Mouse (Mus musculus) liver, embryonic 16.5 days (tissue): ENCODE data around the gene Myo3b. TPM values are rescaled to one million over a fixed set of nuclear protein-coding genes. Genes with fewer than 3 reads are reported as not detected.

ENCODE experiments used
- ATAC-seq: fragments of 200-750 bp; cut with Nextera tagmentation; 2 replicates; pipeline ENCODE4 v1.8.0; 2017; ENCODE audit warnings: low read depth, mild to moderate bottlenecking, moderate number of reproducible peaks, moderate library complexity
- H3K27ac ChIP-seq: fragments of 300-500 bp; sonication (generic); 2 replicates; pipeline ENCODE4 v1.5.1; 2014; ENCODE audit warnings: mild to moderate bottlenecking, low read length
- H3K27me3 ChIP-seq: fragments of 300-500 bp; sonication (generic); 2 replicates; pipeline ENCODE4 v1.6.1; 2014; ENCODE audit warnings: low read depth, low read length, mixed read lengths; ENCODE audit not compliant: control insufficient read depth, insufficient read depth
- H3K36me3 ChIP-seq: fragments of 300-500 bp; sonication (generic); 2 replicates; pipeline ENCODE4 v1.6.1; 2014; ENCODE audit warnings: mild to moderate bottlenecking; ENCODE audit not compliant: control insufficient read depth, insufficient read depth
- H3K4me1 ChIP-seq: fragments of 300-500 bp; sonication (generic); 2 replicates; pipeline ENCODE4 v1.6.1; 2014; ENCODE audit warnings: low read depth, low read length, mixed read lengths; ENCODE audit not compliant: control insufficient read depth
- H3K4me2 ChIP-seq: fragments of 300-500 bp; sonication (generic); 2 replicates; pipeline ENCODE4 v1.6.1; 2014; ENCODE audit warnings: low read depth, low read length, mixed read lengths
- H3K4me3 ChIP-seq: fragments of 300-500 bp; sonication (generic); 2 replicates; pipeline ENCODE4 v1.5.1; 2014; ENCODE audit warnings: low read depth, mild to moderate bottlenecking, low read length
- H3K9ac ChIP-seq: fragments of 300-500 bp; sonication (generic); 2 replicates; pipeline ENCODE4 v1.6.1; 2014; ENCODE audit warnings: low read depth, low read length
- H3K9me3 ChIP-seq: fragments of 300-500 bp; sonication (generic); replicated peaks from 2 replicates; pipeline ENCODE4 v1.6.1; 2016; ENCODE audit warnings: low read length; ENCODE audit not compliant: control insufficient read depth
- WGBS: fragments of 180-500 bp; shearing (Covaris S2); extraction: QIAGEN DNeasy Blood & Tissue Kit; methylation state at CpG from one replicate; pipeline ENCODE4 v1.1.7; 2014; ENCODE audit not compliant: insufficient replicate concordance; 5-methylcytosine and 5-hydroxymethylcytosine counted together
- polyA plus RNA-seq: library from polyadenylated mRNA; unstranded; fragments of >200 nt; fragmentation: Nextera tagmentation; extraction: Ambion mirVana; gene quantifications from 2 replicates; pipeline ENCODE4 v1.2.1, GENCODE M21; 2015

Gene Myo3b
- polyA plus RNA-seq, 1 experiment from 2014 or later, result not detected

DNA sequence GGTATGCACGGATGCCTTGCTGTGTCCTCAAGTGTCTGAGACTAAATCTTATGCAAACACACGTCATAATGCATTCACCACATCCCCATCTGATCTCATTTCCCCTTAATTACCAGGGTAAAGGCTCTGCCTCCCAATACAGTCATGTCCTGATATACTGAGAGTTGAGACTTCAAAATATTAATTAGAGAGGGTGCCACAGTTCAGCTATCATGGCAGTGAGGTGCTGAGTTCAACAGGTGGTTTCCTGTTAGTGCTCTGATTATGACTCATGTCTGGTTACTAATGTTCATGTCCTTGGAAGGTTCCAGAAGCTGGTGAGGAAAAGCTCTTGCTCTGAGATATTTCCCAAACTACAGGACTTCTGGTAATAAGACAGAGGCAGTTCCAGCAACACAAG lies 52.3 kb downstream of the Myo3b start:
- peak overlapping the region; percentile 21; the same call in 1 of the 2 replicates for H3K27ac ChIP-seq
- H3K4me3 ChIP-seq, result no peak overlapping the region
- WGBS, result 28% methylated on average over 2 of the region's 2 CpGs
- no peaks in the 10 kb centered on the region for H3K27me3 ChIP-seq
- H3K36me3 ChIP-seq, result no peaks in the 10 kb centered on the region
- no peaks in the 10 kb centered on the region for H3K4me1 ChIP-seq
- H3K9me3 ChIP-seq, result no peaks in the 10 kb centered on the region
- no peak overlapping the region for H3K9ac ChIP-seq
- ATAC-seq, result no peak
- no peak overlapping the region for H3K4me2 ChIP-seq

DNA sequence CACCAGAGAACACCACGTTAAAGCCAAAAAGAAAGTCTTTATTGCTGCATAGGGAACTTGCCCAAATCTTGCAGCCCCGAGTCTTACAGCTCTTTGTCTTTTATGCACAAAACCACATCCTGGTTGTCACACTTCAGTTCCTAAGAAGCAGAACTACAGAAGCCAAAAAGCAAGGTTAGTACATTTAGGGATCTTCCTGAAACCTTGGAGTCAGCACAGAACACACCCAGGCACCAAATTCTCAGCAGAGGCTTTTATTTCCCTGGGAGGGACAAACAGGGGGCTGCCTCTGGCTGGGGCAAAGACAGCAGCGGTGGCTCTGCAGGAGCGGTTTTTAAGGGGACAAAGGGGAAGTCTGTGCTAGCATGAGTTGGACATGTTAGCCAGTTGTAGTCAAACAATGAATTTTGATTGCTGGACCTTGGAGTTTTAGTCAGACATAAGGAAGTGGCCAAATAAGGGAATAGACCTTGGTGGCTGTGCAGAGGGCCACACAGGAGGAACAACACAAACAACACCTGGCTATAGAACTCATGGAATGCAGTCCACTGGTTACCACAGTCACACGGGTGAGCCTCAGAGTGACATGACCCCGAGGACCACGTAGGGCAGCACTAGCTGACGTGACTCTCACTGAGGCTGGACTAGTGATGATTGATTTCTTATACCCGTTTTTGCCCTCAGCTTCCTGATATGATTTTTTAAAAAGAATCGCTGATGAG lies 53.0 kb downstream of the Myo3b start:
- H3K27ac ChIP-seq, result peak overlapping the region; percentile 21; the same call in 1 of the 2 replicates
- H3K27me3 ChIP-seq, result no peaks in the 10 kb centered on the region
- H3K36me3 ChIP-seq, result no peaks in the 10 kb centered on the region
- no peak overlapping the region for H3K4me3 ChIP-seq
- WGBS, result 16% methylated on average over 10 of the region's 10 CpGs
- H3K4me2 ChIP-seq, result peak overlapping the region; percentile 15; the same call in 1 of the 2 replicates
- H3K4me1 ChIP-seq, result no peaks in the 10 kb centered on the region
- no peak for ATAC-seq
- no peak overlapping the region for H3K9ac ChIP-seq
- no peaks in the 10 kb centered on the region for H3K9me3 ChIP-seq

DNA sequence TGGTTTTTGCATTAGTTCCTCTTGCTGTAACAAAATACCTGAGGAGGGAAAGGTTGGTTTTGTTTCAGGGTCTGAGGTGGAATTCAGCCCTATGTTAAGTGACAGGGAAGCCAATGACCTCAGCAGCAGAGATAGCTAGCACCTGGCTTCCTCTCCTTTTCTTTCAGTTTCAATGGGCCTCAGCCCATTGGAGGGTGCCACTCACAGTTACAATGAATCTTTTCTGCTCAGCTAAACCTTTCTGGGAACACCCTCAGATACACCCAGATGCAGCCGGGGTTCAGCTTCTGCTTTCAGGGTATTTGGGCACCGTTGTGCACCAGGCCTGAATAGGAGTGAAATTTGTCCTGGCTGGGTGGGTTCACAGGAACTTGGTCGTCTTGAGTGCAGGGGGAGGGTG lies 53.7 kb downstream of the Myo3b start:
- Histone ChIP-seq H3K27ac (no peak overlapping the region), H3K9ac (no peak overlapping the region), H3K4me1 (no peaks in the 10 kb centered on the region), H3K4me2 (no peak overlapping the region), H3K27me3 (no peaks in the 10 kb centered on the region), H3K4me3 (no peak overlapping the region), H3K9me3 (no peaks in the 10 kb centered on the region), H3K36me3 (no peaks in the 10 kb centered on the region)
- ATAC-seq, result no peak
- whole genome bisulfite sequencing, result 19% methylated on average over 3 of the region's 3 CpGs

DNA sequence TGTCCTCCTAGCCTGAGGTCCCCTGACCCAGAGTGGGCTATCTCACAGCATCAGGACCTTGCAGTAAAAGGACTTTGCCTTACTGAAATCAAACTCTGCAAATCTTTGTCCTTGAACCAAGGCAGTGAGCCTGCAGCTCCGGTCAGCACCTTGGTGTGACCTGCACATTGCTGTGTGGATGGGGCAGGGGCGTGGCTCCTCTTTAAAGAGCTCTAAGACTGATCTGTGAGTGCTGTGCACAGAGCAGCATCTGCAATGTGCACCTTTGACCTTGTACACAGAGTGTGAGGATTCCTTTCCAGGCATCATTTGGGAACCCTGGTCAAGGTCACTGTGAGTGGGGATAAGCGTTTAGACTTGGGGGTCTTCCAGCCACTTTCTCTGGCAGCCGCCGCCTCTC lies 55.5 kb downstream of the Myo3b start:
- Histone ChIP-seq H3K36me3 (no peaks in the 10 kb centered on the region), H3K4me1 (no peaks in the 10 kb centered on the region), H3K9ac (no peak overlapping the region), H3K4me3 (no peak overlapping the region), H3K27me3 (no peaks in the 10 kb centered on the region), H3K27ac (no peak overlapping the region), H3K9me3 (no peaks in the 10 kb centered on the region), H3K4me2 (no peak overlapping the region)
- ATAC-seq, result no peak
- 57% methylated on average over 5 of the region's 5 CpGs for WGBS

DNA sequence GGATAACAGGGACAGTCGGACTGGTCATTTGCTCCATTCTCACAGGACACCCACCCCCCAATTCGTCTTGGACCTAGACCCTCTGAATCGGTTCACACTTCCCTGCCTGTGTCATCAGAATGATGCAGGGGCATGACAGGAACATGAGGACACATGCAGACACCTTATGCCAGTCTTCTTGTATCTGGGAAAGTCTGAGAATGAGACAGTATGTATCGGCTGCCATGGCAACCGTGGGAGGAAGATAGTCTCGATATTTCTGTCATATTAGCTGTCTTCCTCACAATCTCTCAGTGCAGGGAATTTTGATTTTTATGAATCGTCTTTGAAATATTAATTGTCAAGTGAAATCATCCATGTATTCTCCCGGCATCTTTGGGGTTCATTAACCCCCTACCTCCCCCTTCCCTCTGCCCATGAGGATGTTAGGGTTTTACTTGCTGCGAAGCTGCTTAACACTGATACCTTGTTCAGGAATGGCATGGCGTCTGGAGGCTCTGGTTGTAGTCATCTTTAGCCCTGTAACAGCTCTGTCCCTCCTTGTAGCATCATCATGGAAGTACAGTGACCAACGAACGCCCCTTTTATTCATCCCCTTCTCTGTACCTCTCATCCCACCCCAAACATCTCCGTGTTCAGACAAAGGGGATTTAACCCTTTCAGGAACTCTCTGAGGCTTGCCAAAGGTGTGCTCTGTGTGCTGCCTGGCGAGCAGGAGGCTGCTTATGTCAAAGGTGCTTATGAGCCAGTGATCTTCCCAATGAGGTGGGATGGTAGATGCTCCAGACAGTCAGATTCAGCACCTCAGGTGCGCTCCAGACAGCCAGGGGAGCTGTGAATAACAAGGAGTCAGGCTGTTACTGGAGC lies 58.5 kb downstream of the Myo3b start:
- Histone ChIP-seq H3K27me3 (no peaks in the 10 kb centered on the region), H3K36me3 (no peaks in the 10 kb centered on the region), H3K4me3 (no peak overlapping the region), H3K27ac (no peak overlapping the region), H3K4me2 (no peak overlapping the region), H3K9me3 (no peaks in the 10 kb centered on the region), H3K4me1 (no peaks in the 10 kb centered on the region), H3K9ac (no peak overlapping the region)
- no peak for ATAC-seq
- WGBS, result 55% methylated on average over 15 of the region's 15 CpGs

DNA sequence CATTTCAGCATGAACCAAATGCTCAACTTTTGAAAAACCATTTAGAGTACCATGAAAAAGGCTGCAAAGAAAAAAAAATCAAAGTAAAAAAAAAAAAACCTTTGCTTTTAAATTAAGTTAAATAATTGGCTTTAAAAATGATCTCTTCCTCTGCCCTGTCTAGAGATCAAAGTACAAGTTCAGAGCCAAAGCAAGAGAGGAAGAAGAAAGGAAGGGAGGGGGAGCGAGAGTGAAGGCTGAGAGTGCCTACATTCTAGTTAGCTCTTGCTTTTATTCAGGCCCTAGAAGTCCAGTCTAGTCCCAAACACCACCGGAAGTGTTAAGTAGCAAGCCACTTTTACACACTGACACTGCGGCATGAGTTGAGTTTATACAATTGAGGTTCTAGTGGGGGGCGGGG lies 60.5 kb downstream of the Myo3b start:
- H3K9ac ChIP-seq, result no peak overlapping the region
- ATAC-seq, result no peak
- H3K9me3 ChIP-seq, result no peaks in the 10 kb centered on the region
- H3K27ac ChIP-seq, result no peak overlapping the region
- H3K36me3 ChIP-seq, result no peaks in the 10 kb centered on the region
- no peaks in the 10 kb centered on the region for H3K4me1 ChIP-seq
- no peak overlapping the region for H3K4me3 ChIP-seq
- 74% methylated on average over 4 of the region's 4 CpGs for WGBS
- no peak overlapping the region for H3K4me2 ChIP-seq
- H3K27me3 ChIP-seq, result no peaks in the 10 kb centered on the region

DNA sequence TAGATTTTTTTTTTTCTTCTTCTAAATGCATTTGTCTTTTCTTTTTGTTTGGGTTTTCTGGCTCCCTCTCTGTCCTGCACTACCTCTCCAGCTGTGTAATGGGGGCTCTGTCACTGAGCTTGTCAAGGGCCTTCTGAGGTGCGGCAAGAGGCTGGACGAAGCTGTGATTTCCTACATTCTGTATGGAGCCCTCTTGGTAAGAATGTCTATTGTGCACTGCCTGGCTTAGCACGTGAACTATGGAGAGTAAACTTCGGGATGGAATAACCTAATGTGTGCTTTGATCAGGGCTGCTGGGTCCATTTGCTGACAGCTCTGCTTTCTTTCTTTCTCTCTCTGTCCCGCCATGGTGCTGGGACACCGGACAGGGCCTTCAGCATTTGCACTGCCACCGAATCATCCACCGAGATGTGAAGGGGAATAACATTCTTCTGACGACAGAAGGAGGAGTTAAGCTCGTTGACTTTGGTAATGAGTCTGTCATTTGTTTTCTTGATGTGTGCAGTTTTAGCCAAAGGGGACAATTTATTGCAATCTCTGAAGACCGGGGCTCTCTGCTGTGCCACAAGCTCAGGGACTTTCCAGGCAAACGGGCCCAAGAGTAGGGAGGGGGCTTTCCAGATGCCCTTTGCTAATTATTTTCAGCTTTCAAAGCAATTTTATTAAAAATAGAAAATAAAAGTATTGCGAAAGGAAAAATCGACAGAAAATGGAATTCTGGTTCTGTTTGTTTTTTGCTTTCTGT lies 66.5 kb downstream of the Myo3b start:
- no peaks in the 10 kb centered on the region for H3K9me3 ChIP-seq
- no peaks in the 10 kb centered on the region for H3K27me3 ChIP-seq
- 60% methylated on average over 14 of the region's 14 CpGs for WGBS
- H3K9ac ChIP-seq, result no peak overlapping the region
- H3K4me2 ChIP-seq, result no peak overlapping the region
- no peak for ATAC-seq
- no peak overlapping the region for H3K4me3 ChIP-seq
- no peak overlapping the region for H3K27ac ChIP-seq
- no peaks in the 10 kb centered on the region for H3K4me1 ChIP-seq
- H3K36me3 ChIP-seq, result no peaks in the 10 kb centered on the region

DNA sequence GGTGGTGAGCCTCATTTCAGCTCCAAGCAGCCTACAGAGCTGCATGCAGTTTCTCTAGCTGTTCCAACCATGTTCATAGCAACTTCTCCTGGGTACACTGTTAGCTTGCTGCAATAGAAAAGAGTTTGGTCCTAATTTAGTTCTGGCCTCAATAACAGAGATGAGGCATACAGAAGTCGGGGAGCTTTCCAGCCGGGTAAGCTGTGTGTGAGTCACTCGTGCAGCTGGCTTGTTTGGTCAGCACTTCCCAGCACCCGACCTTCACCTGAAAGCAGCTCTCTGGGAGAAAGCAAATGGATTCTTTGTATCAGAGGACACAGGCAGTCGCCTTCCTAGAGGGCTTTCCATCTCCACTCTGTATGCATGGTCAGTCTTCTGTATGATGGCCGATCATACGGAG lies 70.1 kb downstream of the Myo3b start:
- H3K27me3 ChIP-seq, result no peaks in the 10 kb centered on the region
- no peak overlapping the region for H3K4me3 ChIP-seq
- ATAC-seq, result no peak
- no peaks in the 10 kb centered on the region for H3K4me1 ChIP-seq
- H3K9ac ChIP-seq, result no peak overlapping the region
- no peak overlapping the region for H3K27ac ChIP-seq
- no peaks in the 10 kb centered on the region for H3K9me3 ChIP-seq
- WGBS, result 56% methylated on average over 7 of the region's 7 CpGs
- H3K36me3 ChIP-seq, result no peaks in the 10 kb centered on the region
- H3K4me2 ChIP-seq, result no peak overlapping the region
